Mouse (Mus musculus): ENCODE measurements around the gene Aldh9a1. TPM values are rescaled to one million over a fixed set of nuclear protein-coding genes. Genes with fewer than 3 reads are reported as not detected.

The Aldh9a1 gene
- polyA plus RNA-seq, 1 experiment from 2014 or later = 185 TPM

DNA sequence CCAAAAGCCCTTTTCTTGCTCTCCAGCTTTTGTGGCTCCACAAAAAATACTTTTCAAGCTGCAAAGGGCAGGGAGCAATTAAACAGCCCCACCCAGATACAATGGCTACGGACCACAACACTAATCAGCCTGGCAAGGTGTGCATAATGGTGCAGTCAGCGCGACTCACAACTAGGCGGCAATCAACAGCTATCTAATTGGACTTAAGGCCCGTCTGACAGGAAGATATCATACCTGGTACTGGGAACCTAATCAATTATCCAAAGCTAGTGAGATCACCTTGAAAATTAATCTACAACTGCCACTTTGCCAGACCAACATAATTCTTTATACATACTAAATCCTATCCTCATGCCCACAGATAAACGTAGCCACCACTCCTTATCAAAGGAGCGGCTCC is 32.5 kb downstream of the Aldh9a1 start:
- WGBS = 46% methylated on average over 7 of the region's 7 CpGs

DNA sequence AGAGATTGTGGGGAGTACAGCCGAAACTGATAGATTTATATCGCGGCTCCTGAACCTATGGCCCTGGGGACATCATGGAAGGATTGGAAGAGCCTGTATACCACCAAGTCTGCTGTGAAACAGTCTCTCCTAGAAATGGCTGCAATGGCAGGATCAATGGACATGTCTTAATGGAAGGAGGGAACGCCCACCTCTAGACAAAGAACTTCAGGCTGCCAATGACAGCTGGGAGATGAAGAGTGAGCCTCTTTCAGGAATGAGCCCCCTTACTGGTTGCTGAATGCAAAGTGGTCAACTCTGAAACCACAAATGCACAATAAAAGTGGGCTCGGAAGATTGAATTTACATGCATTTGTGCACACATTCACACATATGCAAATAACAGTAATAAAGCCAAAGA is 33.0 kb downstream of the Aldh9a1 start:
- Histone ChIP-seq H3K27me3 (replicated peaks; ENCODE audit: control insufficient read depth, insufficient read depth, low read length) (no peaks in the 10 kb centered on the region), H3K9ac (ENCODE audit: low read depth, low read length) (no peak overlapping the region), H3K36me3 (ENCODE audit: control insufficient read depth, insufficient read depth) (no peaks in the 10 kb centered on the region), H3K4me2 (replicated peaks; ENCODE audit: low read depth) (peak overlapping the region; percentile 24; the same call in 1 of the 2 replicates), H3K4me3 (ENCODE audit: low read depth, low read length) (no peak overlapping the region), H3K27ac (ENCODE audit: low read depth, low read length) (peak overlapping the region; percentile 68), H3K9me3 (ENCODE audit: control insufficient read depth) (no peaks in the 10 kb centered on the region), H3K4me1 (replicated peaks; ENCODE audit: control insufficient read depth, insufficient read depth, low read length) (peaks cover 13% of the 10 kb centered on the region; the same call in 1 of the 2 replicates)
- WGBS = 71% methylated on average over 5 of the region's 5 CpGs
- TF ChIP-seq CTCF (IDR thresholded peaks at IDR 0.05; ENCODE audit: low read depth) = no peak
- ATAC-seq = no peak

More for the DNA sequence above, 32.5 kb downstream of the Aldh9a1 start:
- peaks cover 2% of the 10 kb centered on the region; the same call in 1 of the 2 replicates for H3K36me3 ChIP-seq (ENCODE audit: control insufficient read depth, insufficient read depth)
- H3K27me3 ChIP-seq (replicated peaks; ENCODE audit: control insufficient read depth, insufficient read depth, low read length) = no peaks in the 10 kb centered on the region
- H3K4me2 ChIP-seq (replicated peaks; ENCODE audit: low read depth) = peak overlapping the region; percentile 24; the same call in 1 of the 2 replicates
- H3K27ac ChIP-seq (ENCODE audit: low read depth, low read length) = peak overlapping the region; percentile 68
- peak; percentile 48 for TF ChIP-seq CTCF (IDR thresholded peaks at IDR 0.05; ENCODE audit: low read depth)
- no peak for ATAC-seq
- H3K9ac ChIP-seq (ENCODE audit: low read depth, low read length) = no peak overlapping the region
- no peaks in the 10 kb centered on the region for H3K9me3 ChIP-seq (ENCODE audit: control insufficient read depth)
- H3K4me1 ChIP-seq (replicated peaks; ENCODE audit: control insufficient read depth, insufficient read depth, low read length) = peaks cover 15% of the 10 kb centered on the region; the same call in 1 of the 2 replicates
- H3K4me3 ChIP-seq (ENCODE audit: low read depth, low read length) = no peak overlapping the region

DNA sequence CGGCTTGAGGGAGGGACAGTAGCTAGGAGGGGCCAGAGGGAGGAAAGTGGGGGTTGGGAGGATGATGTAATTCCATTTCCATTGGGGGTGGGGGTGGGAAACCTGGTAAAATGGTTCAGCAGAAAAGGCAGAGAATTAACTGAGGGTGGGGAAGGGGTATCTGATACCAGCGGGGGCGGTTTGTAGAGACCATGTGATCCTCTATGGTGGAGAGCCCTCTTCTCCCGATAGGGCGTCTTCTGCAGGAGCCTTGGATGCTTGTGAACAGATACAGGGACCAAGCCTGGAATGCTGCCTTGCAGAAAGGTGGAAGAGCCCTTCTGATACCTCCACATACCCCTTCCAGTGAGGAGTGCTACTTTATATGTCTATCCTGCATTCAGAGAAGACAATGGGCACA is 33.4 kb downstream of the Aldh9a1 start:
- Histone ChIP-seq H3K27ac (ENCODE audit: low read depth, low read length) (peak overlapping the region; percentile 68; the same call in 1 of the 2 replicates), H3K9ac (ENCODE audit: low read depth, low read length) (no peak overlapping the region), H3K4me1 (replicated peaks; ENCODE audit: control insufficient read depth, insufficient read depth, low read length) (peaks cover 16% of the 10 kb centered on the region; the same call in 1 of the 2 replicates), H3K9me3 (ENCODE audit: control insufficient read depth) (no peaks in the 10 kb centered on the region), H3K4me3 (ENCODE audit: low read depth, low read length) (no peak overlapping the region), H3K36me3 (ENCODE audit: control insufficient read depth, insufficient read depth) (no peaks in the 10 kb centered on the region), H3K4me2 (replicated peaks; ENCODE audit: low read depth) (no peak overlapping the region), H3K27me3 (replicated peaks; ENCODE audit: control insufficient read depth, insufficient read depth, low read length) (no peaks in the 10 kb centered on the region)
- no peak for ATAC-seq
- TF ChIP-seq CTCF (IDR thresholded peaks at IDR 0.05; ENCODE audit: low read depth) = no peak
- WGBS = 79% methylated on average over 5 of the region's 5 CpGs

DNA sequence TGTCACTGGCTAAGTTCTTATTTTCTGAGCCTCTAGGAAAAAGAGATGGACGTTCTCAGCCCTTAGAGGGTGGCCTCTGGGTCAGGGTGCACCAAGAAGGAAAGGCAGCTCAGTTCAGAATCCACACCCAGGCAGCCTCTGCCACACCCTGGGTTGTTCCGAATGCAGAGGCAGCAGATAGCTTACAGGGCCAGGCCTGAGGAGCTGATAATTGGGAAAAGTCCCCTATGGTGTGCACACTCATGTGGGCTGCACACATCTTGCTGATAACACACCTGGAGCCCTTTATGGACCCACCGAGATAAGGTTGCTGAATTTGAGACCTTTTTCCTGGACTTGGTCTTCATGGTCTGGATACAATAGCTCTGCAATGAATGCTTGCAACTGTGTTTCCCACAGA is 34.4 kb downstream of the Aldh9a1 start:
- Histone ChIP-seq H3K9me3 (ENCODE audit: control insufficient read depth) (no peaks in the 10 kb centered on the region), H3K4me2 (replicated peaks; ENCODE audit: low read depth) (no peak overlapping the region), H3K4me1 (replicated peaks; ENCODE audit: control insufficient read depth, insufficient read depth, low read length) (peaks cover 18% of the 10 kb centered on the region; the same call in 1 of the 2 replicates), H3K4me3 (ENCODE audit: low read depth, low read length) (no peak overlapping the region), H3K27me3 (replicated peaks; ENCODE audit: control insufficient read depth, insufficient read depth, low read length) (no peaks in the 10 kb centered on the region), H3K27ac (ENCODE audit: low read depth, low read length) (peak overlapping the region; percentile 75), H3K9ac (ENCODE audit: low read depth, low read length) (no peak overlapping the region), H3K36me3 (ENCODE audit: control insufficient read depth, insufficient read depth) (no peaks in the 10 kb centered on the region)
- ATAC-seq = peak; percentile 70
- TF ChIP-seq CTCF (IDR thresholded peaks at IDR 0.05; ENCODE audit: low read depth) = no peak
- WGBS = 29% methylated on average over 3 of the region's 3 CpGs

DNA sequence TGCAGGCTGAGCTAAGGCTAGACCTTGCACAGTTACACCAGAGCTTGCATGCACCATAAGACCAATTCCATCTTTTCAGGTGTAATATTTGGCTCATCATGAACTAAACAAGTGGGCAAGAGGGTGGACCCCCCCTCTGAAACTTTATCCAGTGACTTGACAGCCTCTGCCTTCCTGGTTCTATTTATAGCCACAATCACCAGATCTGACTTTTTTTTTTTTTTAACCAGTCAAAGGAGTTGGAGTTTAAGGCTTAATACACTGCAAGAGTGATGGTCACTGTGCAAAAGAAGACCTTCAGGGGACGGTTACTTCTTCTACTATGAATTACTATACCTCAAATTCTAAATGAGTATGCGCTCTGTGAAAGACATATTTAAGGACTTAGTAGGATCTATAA is 35.4 kb downstream of the Aldh9a1 start:
- Histone ChIP-seq H3K4me2 (replicated peaks; ENCODE audit: low read depth) (no peak overlapping the region), H3K4me3 (ENCODE audit: low read depth, low read length) (no peak overlapping the region), H3K36me3 (ENCODE audit: control insufficient read depth, insufficient read depth) (no peaks in the 10 kb centered on the region), H3K27me3 (replicated peaks; ENCODE audit: control insufficient read depth, insufficient read depth, low read length) (no peaks in the 10 kb centered on the region), H3K9ac (ENCODE audit: low read depth, low read length) (no peak overlapping the region), H3K4me1 (replicated peaks; ENCODE audit: control insufficient read depth, insufficient read depth, low read length) (peaks cover 18% of the 10 kb centered on the region; the same call in 1 of the 2 replicates), H3K9me3 (ENCODE audit: control insufficient read depth) (no peaks in the 10 kb centered on the region), H3K27ac (ENCODE audit: low read depth, low read length) (peak overlapping the region; percentile 8; the same call in 1 of the 2 replicates)
- TF ChIP-seq CTCF (IDR thresholded peaks at IDR 0.05; ENCODE audit: low read depth) = no peak
- 90% methylated on average over 2 of the region's 2 CpGs for WGBS
- ATAC-seq = no peak

DNA sequence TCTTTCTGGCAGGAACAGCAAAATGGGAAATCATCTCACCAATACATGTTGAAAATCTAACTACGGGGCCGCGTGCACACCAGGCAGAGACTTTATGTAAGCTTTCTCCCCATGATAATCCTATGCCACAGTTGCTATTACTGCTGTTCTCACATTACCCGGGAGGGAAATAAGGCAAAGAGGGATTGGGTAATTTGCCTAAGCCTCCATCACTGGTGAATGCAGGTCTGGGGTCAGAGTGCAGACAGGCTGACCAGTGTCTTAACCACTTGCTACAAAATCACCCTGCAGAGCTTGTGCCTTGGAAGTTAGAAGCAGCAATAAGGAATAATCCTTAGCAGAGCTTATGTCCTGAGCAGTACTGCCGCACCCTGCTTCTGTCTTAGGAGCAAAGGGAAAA is 35.8 kb downstream of the Aldh9a1 start:
- ATAC-seq = no peak
- Histone ChIP-seq H3K27ac (ENCODE audit: low read depth, low read length) (peak overlapping the region; percentile 8; the same call in 1 of the 2 replicates), H3K27me3 (replicated peaks; ENCODE audit: control insufficient read depth, insufficient read depth, low read length) (no peaks in the 10 kb centered on the region), H3K4me2 (replicated peaks; ENCODE audit: low read depth) (no peak overlapping the region), H3K4me1 (replicated peaks; ENCODE audit: control insufficient read depth, insufficient read depth, low read length) (peaks cover 18% of the 10 kb centered on the region; the same call in 1 of the 2 replicates), H3K9ac (ENCODE audit: low read depth, low read length) (0 out of 2 replicates have a peak overlapping the region, but pooled peaks have one; percentile 26), H3K9me3 (ENCODE audit: control insufficient read depth) (no peaks in the 10 kb centered on the region), H3K36me3 (ENCODE audit: control insufficient read depth, insufficient read depth) (no peaks in the 10 kb centered on the region), H3K4me3 (ENCODE audit: low read depth, low read length) (no peak overlapping the region)
- 58% methylated on average over 5 of the region's 5 CpGs for WGBS
- TF ChIP-seq CTCF (IDR thresholded peaks at IDR 0.05; ENCODE audit: low read depth) = no peak
